Comparison of ENCODE assay signal across 15 mouse cellular contexts in the genomic region with DNA sequence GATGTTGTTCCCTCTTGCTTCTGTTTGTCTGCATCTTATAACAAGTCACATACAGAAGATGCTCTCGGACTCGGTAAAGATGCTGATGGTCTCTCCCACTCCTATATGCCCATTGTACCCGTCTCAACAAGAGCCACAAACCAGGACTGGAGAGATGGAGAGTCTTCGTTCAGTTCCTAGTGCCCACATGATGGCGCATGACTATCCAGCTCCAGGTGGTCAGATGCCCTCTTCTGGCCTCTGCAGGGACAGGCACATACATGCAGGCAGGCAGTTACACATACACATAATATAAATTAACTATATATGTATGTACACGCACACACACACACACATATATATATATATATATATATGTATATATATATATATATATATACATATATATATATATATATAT. TPM values are rescaled to one million over a fixed set of nuclear protein-coding genes. Genes with fewer than 3 reads are reported as not detected.
DNase-seq lines count a peak whose midpoint lies in the region; ATAC-seq and TF ChIP-seq lines count a peak whose summit lies in the region.
"Had no signal": no experiment of that assay in that cellular context is flagged by ENCODE, and none has a peak within 500 bp of the region (broad histone marks: within the 10 kb centered on the region; RNA-seq: fewer than 3 reads in every experiment).

No protein-coding gene starts in this region.

- no peak overlapping the region for H3K4me3 ChIP-seq in kidney, postnatal 0 days (replicated peaks; ENCODE audit: low read depth, low read length)
- no peak overlapping the region for H3K4me3 ChIP-seq in hindbrain, embryonic 14.5 days (replicated peaks; ENCODE audit: low read length)
- H3K4me3 ChIP-seq: hindbrain, embryonic 12.5 days; limb, embryonic 10.5 days; stomach, embryonic 15.5 days had no signal

- H3K9me3 ChIP-seq in kidney, postnatal 0 days (replicated peaks; ENCODE audit: low read length) = no peaks in the 10 kb centered on the region
- no peaks in the 10 kb centered on the region for H3K9me3 ChIP-seq in hindbrain, embryonic 14.5 days (ENCODE audit: control insufficient read depth, low read length)
- H3K9me3 ChIP-seq: embryonic facial prominence, embryonic 13.5 days; heart, embryonic 10.5 days; hindbrain, embryonic 12.5 days; limb, embryonic 10.5 days; stomach, embryonic 15.5 days had no signal

- no peak overlapping the region for H3K4me2 ChIP-seq in kidney, postnatal 0 days (ENCODE audit: low read length)
- no peak overlapping the region for H3K4me2 ChIP-seq in hindbrain, embryonic 14.5 days (replicated peaks)

- H3K27me3 ChIP-seq in kidney, postnatal 0 days (ENCODE audit: insufficient read depth, low read length) = no peaks in the 10 kb centered on the region
- no peaks in the 10 kb centered on the region for H3K27me3 ChIP-seq in hindbrain, embryonic 14.5 days (ENCODE audit: control insufficient read depth, insufficient read depth, low read length)
- H3K27me3 ChIP-seq: embryonic facial prominence, embryonic 13.5 days; hindbrain, embryonic 12.5 days; stomach, embryonic 15.5 days had no signal

- no peak for ATAC-seq in kidney, postnatal 0 days (replicated peaks; ENCODE audit: low FRiP score, low read depth)
- peak; percentile 36; the same call in 1 of the 2 replicates for ATAC-seq in common myeloid progenitor, adult 5-6 weeks (replicated peaks; ENCODE audit: low read depth, poor library complexity, severe bottlenecking)
- ATAC-seq in hindbrain, embryonic 14.5 days (ENCODE audit: low FRiP score) = no peak
- ATAC-seq: forebrain, embryonic 16.5 days had no signal

- no peak overlapping the region for H3K27ac ChIP-seq in kidney, postnatal 0 days
- H3K27ac ChIP-seq in hindbrain, embryonic 14.5 days = no peak overlapping the region
- H3K27ac ChIP-seq: hindbrain, embryonic 12.5 days; macrophage; stomach, embryonic 15.5 days had no signal

- TF ChIP-seq CTCF in kidney, postnatal 0 days (IDR thresholded peaks at IDR 0.05; ENCODE audit: low read depth) = peak; percentile 64

- 83% methylated on average over 6 of the region's 6 CpGs for WGBS in kidney, postnatal 0 days
- WGBS in hindbrain, embryonic 14.5 days = 80% methylated on average over 6 of the region's 6 CpGs

- H3K36me3 ChIP-seq in kidney, postnatal 0 days (ENCODE audit: insufficient read depth, low read length) = no peaks in the 10 kb centered on the region
- H3K36me3 ChIP-seq in hindbrain, embryonic 14.5 days (replicated peaks; ENCODE audit: control insufficient read depth, insufficient read depth) = no peaks in the 10 kb centered on the region
- H3K36me3 ChIP-seq: hindbrain, embryonic 12.5 days; stomach, embryonic 15.5 days had no signal

- DNase-seq in kidney, postnatal 0 days (ENCODE audit: low spot score) = no peak
- no peak for DNase-seq in kidney, adult 9 months
- peak; percentile 49 for DNase-seq in thymus, postnatal 4 days
- no peak for DNase-seq in thymus, postnatal 10 days (ENCODE audit: low spot score in 2 of 2)
- no peak for DNase-seq in retina, postnatal 1 day
- no peak for DNase-seq in hindbrain, embryonic 14.5 days (ENCODE audit: low spot score)
- DNase-seq: right cerebral cortex, adult 18-20 months had no signal

- H3K4me1 ChIP-seq in kidney, postnatal 0 days (replicated peaks; ENCODE audit: insufficient read depth, low read length) = peaks cover 7% of the 10 kb centered on the region; the same call in 1 of the 2 replicates
- H3K4me1 ChIP-seq in hindbrain, embryonic 14.5 days (replicated peaks; ENCODE audit: control insufficient read depth, insufficient read depth, low read length) = peaks cover 13% of the 10 kb centered on the region; the same call in 1 of the 2 replicates

- H3K9ac ChIP-seq in kidney, postnatal 0 days (ENCODE audit: low read depth, low read length) = no peak overlapping the region
- no peak overlapping the region for H3K9ac ChIP-seq in hindbrain, embryonic 14.5 days
- H3K9ac ChIP-seq: hindbrain, embryonic 12.5 days; stomach, embryonic 15.5 days had no signal

RNA-seq across cellular contexts. Expression of gene Psrc1, which starts 2.9 kb away (rescaled TPM):
- 19.0 and 20.4 TPM in 2 replicates for polyA plus RNA-seq in kidney, postnatal 0 days (2015; fragmentation: Nextera tagmentation; extraction: Ambion mirVana)
- total RNA-seq in common myeloid progenitor, adult 5-6 weeks (2017) = 29.3 and 31.6 TPM in 2 replicates
- polyA plus RNA-seq in hindbrain, embryonic 14.5 days (2014; fragmentation: Nextera tagmentation; extraction: Ambion mirVana) = 5.6 and 9.6 TPM in 2 replicates

RNA-seq across cellular contexts. Expression of gene Mybphl, which starts 16.0 kb away (rescaled TPM):
- polyA plus RNA-seq in kidney, postnatal 0 days (2015; fragmentation: Nextera tagmentation; extraction: Ambion mirVana) = not detected in 2 replicates
- total RNA-seq in common myeloid progenitor, adult 5-6 weeks (2017) = not detected in 2 replicates
- polyA plus RNA-seq in hindbrain, embryonic 14.5 days (2014; fragmentation: Nextera tagmentation; extraction: Ambion mirVana) = 0.16 and 0.31 TPM in 2 replicates
- polyA plus RNA-seq: embryonic facial prominence, embryonic 13.5 days; hindbrain, embryonic 12.5 days; macrophage; stomach, embryonic 15.5 days had no signal

RNA-seq across cellular contexts. Expression of gene Celsr2, which starts 34.7 kb away (rescaled TPM):
- 15.1 and 16.9 TPM in 2 replicates for polyA plus RNA-seq in kidney, postnatal 0 days (2015; fragmentation: Nextera tagmentation; extraction: Ambion mirVana)
- total RNA-seq in common myeloid progenitor, adult 5-6 weeks (2017) = 0.24 and 2.7 TPM in 2 replicates
- polyA plus RNA-seq in hindbrain, embryonic 14.5 days (2014; fragmentation: Nextera tagmentation; extraction: Ambion mirVana) = 39.4 and 49.7 TPM in 2 replicates
- polyA plus RNA-seq: macrophage had no signal
